Mouse (Mus musculus) ES-E14 (cell line): ENCODE measurements at regions not wholly inside any gene's neighbourhood (a gene's known extent, or its start where the extent isn't known, plus 50 kb on each side); places are given as distances from the start of the nearest gene placed in this dataset.

Experiments used
- CHD2 ChIP-seq: IDR thresholded peaks from 2 replicates; pipeline ENCODE4 v1.6.1; 2014; ENCODE audit warnings: mild to moderate bottlenecking, low read depth, low read length, inconsistent platforms
- HCFC1 ChIP-seq: IDR thresholded peaks from 2 replicates; pipeline ENCODE4 v1.6.1; 2012; ENCODE audit warnings: low read length, inconsistent platforms, borderline replicate concordance; ENCODE audit not compliant: insufficient read depth
- MAFK ChIP-seq: IDR thresholded peaks from 2 replicates; pipeline ENCODE4 v1.6.1; 2014; ENCODE audit warnings: mild to moderate bottlenecking, low read depth, low read length, inconsistent platforms; ENCODE audit not compliant: insufficient read depth
- ZC3H11A ChIP-seq: IDR thresholded peaks from 2 replicates; pipeline ENCODE4 v1.6.1; 2012; ENCODE audit warnings: low read depth, mild to moderate bottlenecking, inconsistent platforms, low read length, borderline replicate concordance
- ZNF384 ChIP-seq: IDR thresholded peaks from 2 replicates; pipeline ENCODE4 v1.6.1; 2012; ENCODE audit warnings: low read depth, low read length, inconsistent platforms

DNA sequence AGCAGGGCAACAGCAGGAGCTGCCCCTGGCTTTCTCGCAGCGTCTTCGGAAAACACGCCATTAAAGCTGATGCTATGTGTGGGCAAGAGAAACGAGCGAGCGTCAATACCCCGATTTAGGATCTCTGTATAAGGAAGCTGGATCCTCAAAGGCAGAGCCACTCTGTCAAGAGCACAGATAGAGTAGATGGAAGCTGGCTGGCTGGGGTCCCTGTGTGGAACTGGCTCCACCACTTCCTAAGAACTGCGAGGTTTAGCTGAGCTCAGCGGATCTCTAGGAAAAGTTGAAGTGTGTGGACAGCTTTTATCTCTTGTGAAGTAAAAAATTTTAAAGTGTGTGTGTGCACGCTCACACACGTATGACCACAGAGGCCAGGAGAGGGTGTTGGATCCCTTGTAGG is 154.7 kb upstream of the Ubl3 start:
- TF ChIP-seq HCFC1 = no peak
- no peak for TF ChIP-seq ZNF384
- TF ChIP-seq ZC3H11A = no peak
- no peak for TF ChIP-seq CHD2
- TF ChIP-seq MAFK = no peak
